Mouse (Mus musculus): Measurements from ENCODE around the gene Try10. TPM values are rescaled to one million over a fixed set of nuclear protein-coding genes. Genes with fewer than 3 reads are reported as not detected.
"Not testable (repeated sequence)": the region's sequence is repeated elsewhere in the genome, so short reads cannot be mapped to it uniquely, and the experiment has no call there.

The Try10 gene
- polyA plus RNA-seq (2014; fragmentation: Nextera tagmentation; extraction: Ambion mirVana): not detected in 2 replicates

GRCm38 (mm10) chr6:41353932-41354331 lies at the start of gene Try10:
Gene Try10, plus strand, starts transcription at chr6:41354105.
- ATAC-seq (replicated peaks; ENCODE audit: low FRiP score) (no peak), DNase-seq (ENCODE audit: low spot score) (no peak)
- no peak within 1 kb of the TSS for H3K4me3 ChIP-seq (ENCODE audit: low read depth, low read length)
- no peaks in the 10 kb centered on the region for H3K4me1 ChIP-seq (replicated peaks; ENCODE audit: control insufficient read depth, insufficient read depth, low read length)
- no peak within 1 kb of the TSS for H3K27ac ChIP-seq (ENCODE audit: low read depth, low read length)
- 76% methylated on average over 2 of the region's 2 CpGs for WGBS
- no peaks in the 10 kb centered on the region for H3K36me3 ChIP-seq (ENCODE audit: control insufficient read depth, insufficient read depth, low read length)
- no peaks in the 10 kb centered on the region for H3K27me3 ChIP-seq (replicated peaks; ENCODE audit: control insufficient read depth, insufficient read depth, low read length)
- no peak within 1 kb of the TSS for H3K9ac ChIP-seq (ENCODE audit: low read depth, low read length)
- H3K9me3 ChIP-seq (ENCODE audit: control insufficient read depth, low read length): no peaks in the 10 kb centered on the region
- H3K4me2 ChIP-seq: no peak within 1 kb of the TSS

DNA sequence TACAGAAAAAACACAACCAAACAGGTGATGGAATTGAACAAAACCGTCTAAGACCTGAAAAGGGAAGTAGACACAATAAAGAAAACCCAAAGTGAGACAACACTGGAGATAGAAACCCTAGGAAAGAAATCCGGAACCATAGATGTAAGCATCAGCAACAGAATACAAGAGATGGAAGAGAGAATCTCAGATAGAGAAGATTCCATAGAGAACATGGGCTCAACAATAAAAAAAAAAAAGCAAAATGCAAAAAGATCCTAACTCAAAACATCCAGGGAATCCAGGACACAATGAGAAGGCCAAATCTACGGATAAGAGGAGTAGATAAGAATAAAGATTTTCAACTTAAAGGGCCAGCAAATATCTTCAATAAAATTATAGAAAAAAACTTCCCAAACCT lies 37.2 kb upstream of the Try10 start, which contains the start of gene Try5:
Gene Try5 (minus strand): TSS at position 101 of the 400 bp plus-strand sequence.
- not testable (repeated sequence) for H3K36me3 ChIP-seq (ENCODE audit: control insufficient read depth, insufficient read depth, low read length); H3K27ac ChIP-seq (ENCODE audit: low read depth, low read length); H3K4me3 ChIP-seq (ENCODE audit: low read depth, low read length); H3K27me3 ChIP-seq (replicated peaks; ENCODE audit: control insufficient read depth, insufficient read depth, low read length); H3K4me2 ChIP-seq; ATAC-seq (replicated peaks; ENCODE audit: low FRiP score); H3K4me1 ChIP-seq (replicated peaks; ENCODE audit: control insufficient read depth, insufficient read depth, low read length); H3K9ac ChIP-seq (ENCODE audit: low read depth, low read length); DNase-seq (ENCODE audit: low spot score); H3K9me3 ChIP-seq (ENCODE audit: control insufficient read depth, low read length)
- WGBS: 66% methylated on average over 3 of the region's 3 CpGs

DNA sequence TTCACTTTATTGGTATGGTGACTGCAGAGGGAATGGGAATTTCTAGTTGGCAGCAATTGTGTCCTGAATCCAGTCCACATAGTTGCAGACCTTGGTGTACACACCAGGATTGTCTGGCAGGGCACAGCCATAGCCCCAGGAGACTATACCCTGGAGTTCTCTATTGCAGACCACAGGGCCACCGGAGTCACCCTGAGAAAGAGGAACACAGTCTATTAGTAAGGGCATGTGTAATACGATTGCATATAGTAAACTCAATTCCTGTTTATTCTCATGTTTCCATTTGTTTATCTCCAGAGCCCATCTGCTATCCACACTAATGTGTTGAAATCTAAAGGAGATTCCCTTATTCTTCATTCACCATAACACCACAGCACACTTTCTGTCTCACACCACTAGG lies 19.9 kb downstream of the Try10 start:
- not testable (repeated sequence) for H3K36me3 ChIP-seq (ENCODE audit: control insufficient read depth, insufficient read depth, low read length); ATAC-seq (replicated peaks; ENCODE audit: low FRiP score); DNase-seq (ENCODE audit: low spot score); H3K4me1 ChIP-seq (replicated peaks; ENCODE audit: control insufficient read depth, insufficient read depth, low read length); H3K9me3 ChIP-seq (ENCODE audit: control insufficient read depth, low read length); H3K27me3 ChIP-seq (replicated peaks; ENCODE audit: control insufficient read depth, insufficient read depth, low read length); H3K27ac ChIP-seq (ENCODE audit: low read depth, low read length); H3K4me3 ChIP-seq (ENCODE audit: low read depth, low read length); H3K9ac ChIP-seq (ENCODE audit: low read depth, low read length); H3K4me2 ChIP-seq
- 69% methylated on average over 2 of the region's 2 CpGs for WGBS

- H3K27me3 ChIP-seq (replicated peaks; ENCODE audit: control insufficient read depth, insufficient read depth, low read length); ATAC-seq (replicated peaks; ENCODE audit: low FRiP score); H3K36me3 ChIP-seq (ENCODE audit: control insufficient read depth, insufficient read depth, low read length); H3K4me3 ChIP-seq (ENCODE audit: low read depth, low read length); H3K27ac ChIP-seq (ENCODE audit: low read depth, low read length); H3K9ac ChIP-seq (ENCODE audit: low read depth, low read length); H3K9me3 ChIP-seq (ENCODE audit: control insufficient read depth, low read length); H3K4me2 ChIP-seq; H3K4me1 ChIP-seq (replicated peaks; ENCODE audit: control insufficient read depth, insufficient read depth, low read length); DNase-seq (ENCODE audit: low spot score): not testable (repeated sequence)
Measured at GRCm38 (mm10) chr6:41377578-41377977, 23.7 kb downstream of the Try10 start, which contains the start of gene Prss3. Gene Prss3, minus strand, starts transcription at chr6:41377678.

DNA sequence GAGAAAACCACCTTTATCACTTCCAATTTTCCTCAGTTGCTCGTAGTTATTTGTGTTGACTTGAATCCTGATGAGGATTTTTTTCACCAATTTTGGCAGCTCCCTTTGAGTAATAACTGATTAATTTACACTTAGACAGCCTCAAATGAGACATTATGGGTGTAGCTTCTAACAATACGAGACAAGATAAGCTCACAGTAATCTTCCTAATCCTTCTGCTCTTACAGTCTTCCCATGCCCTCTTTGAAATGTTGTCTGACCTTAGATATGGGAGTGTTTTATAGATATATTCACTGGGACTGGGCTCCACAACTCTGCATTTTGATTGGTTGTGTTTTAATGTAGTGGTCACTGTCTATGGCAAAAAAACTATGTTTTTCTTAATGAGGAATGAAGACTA lies 32.9 kb downstream of the Try10 start:
- ATAC-seq (replicated peaks; ENCODE audit: low FRiP score) (peak; percentile 49; the same call in 1 of the 2 replicates), DNase-seq (ENCODE audit: low spot score) (no peak)
- no peak overlapping the region for H3K27ac ChIP-seq (ENCODE audit: low read depth, low read length)
- no peak overlapping the region for H3K9ac ChIP-seq (ENCODE audit: low read depth, low read length)
- no peaks in the 10 kb centered on the region for H3K4me1 ChIP-seq (replicated peaks; ENCODE audit: control insufficient read depth, insufficient read depth, low read length)
- WGBS: 59% methylated on average over 2 of the region's 2 CpGs
- H3K36me3 ChIP-seq (ENCODE audit: control insufficient read depth, insufficient read depth, low read length): no peaks in the 10 kb centered on the region
- H3K4me2 ChIP-seq: no peak overlapping the region
- no peak overlapping the region for H3K4me3 ChIP-seq (ENCODE audit: low read depth, low read length)
- H3K27me3 ChIP-seq (replicated peaks; ENCODE audit: control insufficient read depth, insufficient read depth, low read length): no peaks in the 10 kb centered on the region
- H3K9me3 ChIP-seq (ENCODE audit: control insufficient read depth, low read length): no peaks in the 10 kb centered on the region

DNA sequence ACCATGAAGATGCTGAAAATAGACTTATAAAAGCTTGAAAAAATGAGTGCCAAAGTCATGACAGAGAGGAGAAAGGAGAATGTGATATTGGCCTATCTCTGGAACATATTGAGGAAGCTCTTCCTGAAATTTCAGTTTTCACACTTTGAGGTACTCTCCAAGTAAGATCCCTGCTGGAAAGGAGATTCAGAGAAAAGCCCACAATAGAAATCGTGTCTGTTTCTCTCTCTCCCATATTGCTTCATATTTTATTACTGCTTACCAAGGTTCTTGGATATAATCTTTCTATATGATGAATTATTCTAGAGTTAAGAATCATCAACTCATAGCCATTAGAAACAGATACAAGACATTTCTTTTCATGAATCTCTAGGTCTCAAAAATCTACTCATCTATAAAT lies 37.7 kb downstream of the Try10 start:
- not testable (repeated sequence) for H3K4me2 ChIP-seq; H3K9ac ChIP-seq (ENCODE audit: low read depth, low read length); H3K4me3 ChIP-seq (ENCODE audit: low read depth, low read length); H3K27ac ChIP-seq (ENCODE audit: low read depth, low read length); ATAC-seq (replicated peaks; ENCODE audit: low FRiP score); H3K9me3 ChIP-seq (ENCODE audit: control insufficient read depth, low read length); H3K36me3 ChIP-seq (ENCODE audit: control insufficient read depth, insufficient read depth, low read length); DNase-seq (ENCODE audit: low spot score); H3K4me1 ChIP-seq (replicated peaks; ENCODE audit: control insufficient read depth, insufficient read depth, low read length); H3K27me3 ChIP-seq (replicated peaks; ENCODE audit: control insufficient read depth, insufficient read depth, low read length)
- WGBS: 53% methylated on average over 1 of the region's 1 CpGs

DNA sequence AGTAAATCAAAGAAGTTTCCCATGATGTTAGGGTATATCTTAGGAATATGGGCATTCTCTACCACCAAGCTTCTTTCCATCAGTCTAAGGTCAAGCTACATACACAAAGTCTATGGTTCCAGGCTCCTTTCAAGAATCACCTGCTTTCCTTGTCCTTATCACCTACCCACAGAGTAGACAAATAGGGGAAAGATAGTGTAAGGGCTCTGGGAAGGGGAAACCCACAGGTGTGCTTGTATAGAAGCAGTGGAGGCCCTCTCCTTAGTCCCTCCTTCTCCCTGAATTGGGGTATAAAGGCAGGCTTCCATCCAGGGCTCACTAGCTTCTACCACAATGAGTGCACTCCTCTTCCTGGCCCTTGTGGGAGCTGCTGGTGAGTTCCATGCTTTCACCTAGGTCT lies 38.2 kb downstream of the Try10 start, which contains the start of gene Gm5771:
Gene Gm5771 (plus strand): TSS at position 301 of the 400 bp plus-strand sequence.
- not testable (repeated sequence) for ATAC-seq (replicated peaks; ENCODE audit: low FRiP score); H3K4me2 ChIP-seq; DNase-seq (ENCODE audit: low spot score); H3K9me3 ChIP-seq (ENCODE audit: control insufficient read depth, low read length); H3K9ac ChIP-seq (ENCODE audit: low read depth, low read length); H3K4me1 ChIP-seq (replicated peaks; ENCODE audit: control insufficient read depth, insufficient read depth, low read length); H3K27ac ChIP-seq (ENCODE audit: low read depth, low read length); H3K27me3 ChIP-seq (replicated peaks; ENCODE audit: control insufficient read depth, insufficient read depth, low read length); H3K4me3 ChIP-seq (ENCODE audit: low read depth, low read length); H3K36me3 ChIP-seq (ENCODE audit: control insufficient read depth, insufficient read depth, low read length)

Other genes with a start within 250 kb of the Try10 start
- not detected in 2 replicates for gene Try4, start 51.8 kb upstream of the Try10 start, polyA plus RNA-seq (2014; fragmentation: Nextera tagmentation; extraction: Ambion mirVana)
- not detected in 2 replicates for gene Try5, start 37.3 kb upstream of the Try10 start, polyA plus RNA-seq (2014; fragmentation: Nextera tagmentation; extraction: Ambion mirVana)
- not detected in 2 replicates for gene Prss3, start 23.6 kb downstream of the Try10 start, polyA plus RNA-seq (2014; fragmentation: Nextera tagmentation; extraction: Ambion mirVana)
- not detected in 2 replicates for gene Gm5771, start 38.3 kb downstream of the Try10 start, polyA plus RNA-seq (2014; fragmentation: Nextera tagmentation; extraction: Ambion mirVana)
- gene Gm10334, start 92.0 kb downstream of the Try10 start, polyA plus RNA-seq (2014; fragmentation: Nextera tagmentation; extraction: Ambion mirVana): not detected in 2 replicates
- gene Prss1, start 104.8 kb downstream of the Try10 start, polyA plus RNA-seq (2014; fragmentation: Nextera tagmentation; extraction: Ambion mirVana): not detected in 2 replicates
- 0.22 TPM in 1 of 2 replicates, not detected in the other for gene Prss2, start 167.7 kb downstream of the Try10 start, polyA plus RNA-seq (2014; fragmentation: Nextera tagmentation; extraction: Ambion mirVana)